Mouse (Mus musculus) heart, embryonic 14.5 days (tissue): ENCODE results near the gene Tomm20. TPM values are rescaled to one million over a fixed set of nuclear protein-coding genes. Genes with fewer than 3 reads are reported as not detected.
"Not testable (repeated sequence)": the region's sequence is repeated elsewhere in the genome, so short reads cannot be mapped to it uniquely, and the experiment has no call there.

Experiments
- ATAC-seq: fragments of 200-750 bp; cut with Nextera tagmentation; 2 replicates; pipeline ENCODE4 v1.8.0; 2017; ENCODE audit warnings: low read depth, moderate TSS enrichment; ENCODE audit not compliant: insufficient number of reproducible peaks, insufficient read depth, low FRiP score
- H3K27ac ChIP-seq, 2 experiments: fragments of 200-500 bp in 1 of 2; fragments of 300-500 bp in 1 of 2; sonication (generic) in 1 of 2; replicated peaks in 1 of 2; 2 replicates each; pipeline ENCODE4 v1.5.1; 2012 to 2014; ENCODE audit warnings: low read depth in 2 of 2, low read length in 2 of 2, control low read depth in 1 of 2, mild to moderate bottlenecking in 1 of 2, mixed read lengths in 1 of 2; ENCODE audit not compliant: control insufficient read depth in 1 of 2, insufficient read depth in 1 of 2
- H3K27me3 ChIP-seq: fragments of 300-500 bp; sonication (generic); 2 replicates; pipeline ENCODE4 v1.6.1; 2014; ENCODE audit warnings: mild to moderate bottlenecking, low read length, control low read depth; ENCODE audit not compliant: control insufficient read depth, insufficient read depth
- H3K36me3 ChIP-seq: fragments of 300-500 bp; sonication (generic); 2 replicates; pipeline ENCODE4 v1.6.1; 2014; ENCODE audit warnings: mild to moderate bottlenecking, control low read depth, low read length, mixed read lengths; ENCODE audit not compliant: control insufficient read depth, insufficient read depth
- H3K4me1 ChIP-seq, 2 experiments: fragments of 200-500 bp in 1 of 2; fragments of 300-500 bp in 1 of 2; sonication (generic) in 1 of 2; 2 replicates each; pipeline ENCODE4 v1.6.1; 2012 to 2014; ENCODE audit warnings: low read length in 2 of 2, control low read depth in 1 of 2, mixed read lengths in 1 of 2; ENCODE audit not compliant: control insufficient read depth in 2 of 2, insufficient read depth in 2 of 2
- H3K4me2 ChIP-seq: fragments of 300-500 bp; sonication (generic); 2 replicates; pipeline ENCODE4 v1.6.1; 2014; ENCODE audit warnings: mild to moderate bottlenecking, low read length
- H3K4me3 ChIP-seq, 2 experiments: fragments of 200-500 bp in 1 of 2; fragments of 300-500 bp in 1 of 2; sonication (generic) in 1 of 2; 2 replicates each; pipeline ENCODE4 v1.5.1; 2012 to 2014; ENCODE audit warnings: low read length in 2 of 2, mild to moderate bottlenecking in 2 of 2, control low read depth in 1 of 2, low read depth in 1 of 2, moderate library complexity in 1 of 2; ENCODE audit not compliant: control insufficient read depth in 1 of 2, insufficient read depth in 1 of 2
- H3K9ac ChIP-seq: fragments of 300-500 bp; sonication (generic); 2 replicates; pipeline ENCODE4 v1.6.1; 2014; ENCODE audit warnings: mild to moderate bottlenecking, low read length
- H3K9me3 ChIP-seq: fragments of 300-500 bp; sonication (generic); 2 replicates; pipeline ENCODE4 v1.6.1; 2016; ENCODE audit warnings: low read length, control low read depth; ENCODE audit not compliant: control insufficient read depth
- WGBS: fragments of 180-500 bp; shearing (Covaris S2); extraction: QIAGEN DNeasy Blood & Tissue Kit; methylation state at CpG from one replicate; pipeline ENCODE4 v1.1.7; 2014; 5-methylcytosine and 5-hydroxymethylcytosine counted together
- polyA plus RNA-seq: library from polyadenylated mRNA; unstranded; fragments of >200 nt; fragmentation: Nextera tagmentation; extraction: Ambion mirVana; gene quantifications from 2 replicates; pipeline ENCODE4 v1.2.1, GENCODE M21; 2014

Tomm20 gene
- polyA plus RNA-seq, 1 experiment from 2014 or later, result 197 TPM

- Histone ChIP-seq H3K4me3 (no peak overlapping the region), H3K9me3 (no peaks in the 10 kb centered on the region), H3K27me3 (no peaks in the 10 kb centered on the region), H3K4me1 (peaks cover 29 to 38% of the 10 kb centered on the region in 2 experiments), H3K9ac (no peak overlapping the region), H3K36me3 (no peaks in the 10 kb centered on the region), H3K4me2 (no peak overlapping the region), H3K27ac (no peak overlapping the region)
- WGBS, result 90% methylated on average over 1 of the region's 1 CpGs
- ATAC-seq, result no peak
Observed at GRCm38 (mm10) chr8:126918356-126918755, 27.3 kb downstream of the Tomm20 start.

- WGBS, result 25% methylated on average over 6 of the region's 6 CpGs
- H3K9ac ChIP-seq, result no peak overlapping the region; the same call in 1 of the 2 replicates
- peak overlapping the region in 1 of 2 experiments; percentile 45; a peak in 1 of 4 replicates for H3K27ac ChIP-seq
- no peak overlapping the region for H3K4me3 ChIP-seq
- H3K9me3 ChIP-seq, result no peaks in the 10 kb centered on the region
- H3K4me1 ChIP-seq, result peaks cover 33 to 42% of the 10 kb centered on the region in 2 experiments
- H3K4me2 ChIP-seq, result no peak overlapping the region
- H3K27me3 ChIP-seq, result no peaks in the 10 kb centered on the region
- H3K36me3 ChIP-seq, result no peaks in the 10 kb centered on the region
- no peak for ATAC-seq
Observed at GRCm38 (mm10) chr8:126917179-126917905, 28.3 kb downstream of the Tomm20 start.

GRCm38 (mm10) chr8:126916611-126917010, 29.0 kb downstream of the Tomm20 start:
- no peak overlapping the region for H3K4me3 ChIP-seq
- peaks cover 33 to 42% of the 10 kb centered on the region in 2 experiments for H3K4me1 ChIP-seq
- H3K4me2 ChIP-seq, result no peak overlapping the region
- 82% methylated on average over 4 of the region's 4 CpGs for WGBS
- H3K27me3 ChIP-seq, result no peaks in the 10 kb centered on the region
- ATAC-seq, result no peak
- no peak overlapping the region for H3K27ac ChIP-seq
- H3K9ac ChIP-seq, result no peak overlapping the region
- no peaks in the 10 kb centered on the region for H3K36me3 ChIP-seq
- no peaks in the 10 kb centered on the region for H3K9me3 ChIP-seq

GRCm38 (mm10) chr8:126914609-126915375, 30.9 kb downstream of the Tomm20 start:
- no peak for ATAC-seq
- Histone ChIP-seq H3K36me3 (no peaks in the 10 kb centered on the region), H3K4me2 (no peak overlapping the region), H3K9ac (no peak overlapping the region), H3K27ac (no peak overlapping the region), H3K4me1 (peaks cover 31 to 43% of the 10 kb centered on the region in 2 experiments), H3K9me3 (no peaks in the 10 kb centered on the region), H3K27me3 (no peaks in the 10 kb centered on the region), H3K4me3 (no peak overlapping the region)
- WGBS, result 29% methylated on average over 10 of the region's 10 CpGs

GRCm38 (mm10) chr8:126914107-126914490, 31.5 kb downstream of the Tomm20 start:
- H3K4me2 ChIP-seq, H3K4me3 ChIP-seq, H3K27me3 ChIP-seq, H3K27ac ChIP-seq, H3K36me3 ChIP-seq, H3K9me3 ChIP-seq, H3K9ac ChIP-seq, ATAC-seq: not testable (repeated sequence)
- H3K4me1 ChIP-seq, result peaks cover 31 to 45% of the 10 kb centered on the region in 2 experiments
- WGBS, result 63% methylated on average over 9 of the region's 10 CpGs

GRCm38 (mm10) chr8:126913241-126914106, 32.2 kb downstream of the Tomm20 start:
- no peak overlapping the region for H3K4me3 ChIP-seq
- 43% methylated on average over 12 of the region's 12 CpGs for WGBS
- no peak overlapping the region for H3K9ac ChIP-seq
- no peaks in the 10 kb centered on the region for H3K27me3 ChIP-seq
- H3K9me3 ChIP-seq, result no peaks in the 10 kb centered on the region
- peak overlapping the region in 1 of 2 experiments; percentile 7; a peak in 3 of 4 replicates for H3K27ac ChIP-seq
- ATAC-seq, result no peak
- H3K4me2 ChIP-seq, result no peak overlapping the region
- no peaks in the 10 kb centered on the region for H3K36me3 ChIP-seq
- H3K4me1 ChIP-seq, result peaks cover 30 to 43% of the 10 kb centered on the region in 2 experiments

- no peak overlapping the region for H3K4me2 ChIP-seq
- H3K4me3 ChIP-seq, result no peak overlapping the region
- H3K9me3 ChIP-seq, result peaks cover 4% of the 10 kb centered on the region; the same call in 1 of the 2 replicates
- no peaks in the 10 kb centered on the region for H3K36me3 ChIP-seq
- H3K27ac ChIP-seq, result 0 out of 4 replicates have a peak overlapping the region, but pooled peaks of 1 of the 2 experiments have one; percentile 7
- peaks cover 18 to 23% of the 10 kb centered on the region in 2 experiments for H3K4me1 ChIP-seq
- no peak overlapping the region for H3K9ac ChIP-seq
- ATAC-seq, result peak; percentile 31; the same call in 1 of the 2 replicates
- 59% methylated on average over 10 of the region's 10 CpGs for WGBS
- H3K27me3 ChIP-seq, result no peaks in the 10 kb centered on the region
Observed at GRCm38 (mm10) chr8:126909371-126909802, 36.3 kb downstream of the Tomm20 start.
